Mouse (Mus musculus) layer of hippocampus, adult 2 months (tissue): ENCODE measurements around the gene Plekhg5. TPM values are rescaled to one million over a fixed set of nuclear protein-coding genes. Genes with fewer than 3 reads are reported as not detected.

ENCODE experiments used
- DNase-seq, 2 experiments: peaks; one replicate each; pipeline ENCODE4 v3.0.0; 2022; ENCODE audit warnings: low spot score in 2 of 2
- H3K27ac ChIP-seq: fragments of 200-600 bp; 2 replicates; pipeline ENCODE4 v1.8.1; 2022
- H3K4me3 ChIP-seq: fragments of 200-600 bp; 2 replicates; pipeline ENCODE4 v1.8.1; 2022; ENCODE audit warnings: mild to moderate bottlenecking
- CTCF ChIP-seq: fragments of 200-600 bp; conservative IDR thresholded peaks from 2 replicates; pipeline ENCODE4 v1.8.1; 2022; ENCODE audit warnings: antibody characterized with exemption, mild to moderate bottlenecking, moderate library complexity
- total RNA-seq, 2 experiments: library from RNA; stranded (reverse); gene quantifications; 2 replicates each; pipeline ENCODE4 v1.2.3; 2021

The Plekhg5 gene
- total RNA-seq, 2 experiments from 2014 or later, result 163 to 164 TPM

- DNase-seq, result no peak
- TF ChIP-seq CTCF, result no peak
- Histone ChIP-seq H3K27ac (no peak within 1 kb of the TSS), H3K4me3 (no peak within 1 kb of the TSS; the same call in 1 of the 2 replicates)
Measured at GRCm38 (mm10) chr4:152158585-152159284, 86.4 kb downstream of the Plekhg5 start, which contains the start of gene Hes2. Hes2 (plus strand) TSS chr4:152158867.

DNA sequence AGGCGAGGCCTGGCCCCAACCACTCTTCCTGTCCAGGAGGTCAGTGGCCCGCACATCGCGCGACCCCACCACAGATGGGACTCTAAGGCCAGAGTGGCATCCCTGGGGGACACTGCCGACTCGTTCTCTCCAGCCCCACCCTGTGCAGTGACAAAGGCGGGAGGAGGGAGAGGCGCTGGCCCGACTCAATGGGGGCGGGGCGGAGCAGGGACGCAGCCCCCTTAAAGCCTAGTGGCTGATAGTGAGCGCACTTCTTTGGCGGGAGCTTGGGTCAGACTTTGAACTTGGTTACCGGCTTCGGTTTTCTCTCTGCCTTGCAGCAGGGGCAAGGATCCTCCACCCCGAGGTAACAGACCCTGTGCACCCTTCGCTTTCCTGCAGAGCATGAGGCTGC is 87.0 kb downstream of the Plekhg5 start:
- TF ChIP-seq CTCF, result no peak
- DNase-seq, result no peak
- no peak overlapping the region; the same call in 1 of the 2 replicates for H3K4me3 ChIP-seq
- no peak overlapping the region for H3K27ac ChIP-seq

GRCm38 (mm10) chr4:152160748-152161147 is 88.5 kb downstream of the Plekhg5 start:
- H3K27ac ChIP-seq, result no peak overlapping the region
- DNase-seq, result no peak
- H3K4me3 ChIP-seq, result no peak overlapping the region
- no peak for TF ChIP-seq CTCF

DNA sequence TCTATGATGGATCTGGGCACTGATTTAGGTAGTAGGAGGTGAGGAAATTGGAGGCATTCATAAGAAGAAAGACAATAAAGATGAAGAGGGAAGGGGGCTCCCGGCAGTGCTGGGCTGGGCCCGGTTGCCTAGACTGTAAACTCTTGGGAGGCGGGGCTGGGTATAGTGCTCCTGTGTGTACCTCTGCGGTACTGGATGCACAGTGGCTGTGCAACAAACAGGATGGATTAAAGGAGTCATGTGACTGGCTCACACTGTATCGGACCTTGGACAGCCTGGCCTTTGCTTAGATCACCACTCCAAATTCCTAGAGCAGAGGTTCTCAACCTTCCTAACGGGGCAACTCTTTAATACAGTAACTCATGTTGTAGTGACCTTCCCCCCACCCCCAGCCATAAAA is 89.3 kb downstream of the Plekhg5 start:
- DNase-seq, result no peak
- Histone ChIP-seq H3K4me3 (no peak overlapping the region), H3K27ac (no peak overlapping the region)
- no peak for TF ChIP-seq CTCF

- TF ChIP-seq CTCF, result no peak
- no peak for DNase-seq
- H3K27ac ChIP-seq, result no peak overlapping the region
- no peak overlapping the region for H3K4me3 ChIP-seq
Measured at GRCm38 (mm10) chr4:152162748-152163147, 90.5 kb downstream of the Plekhg5 start.

Other genes starting within 250 kb of the Plekhg5 start
- gene Camta1, start 210.6 kb upstream of the Plekhg5 start, total RNA-seq, result 100 to 1,000 TPM; 275 to 294 TPM
- gene Dnajc11, start 138.8 kb upstream of the Plekhg5 start, total RNA-seq, result 10 to 100 TPM; 68.2 to 69.1 TPM
- 10 to 100 TPM; 26.8 to 29.7 TPM for gene Thap3, start 83.5 kb upstream of the Plekhg5 start, total RNA-seq
- gene Phf13, start 76.2 kb upstream of the Plekhg5 start, total RNA-seq, result 10 to 100 TPM; 10.5 to 10.8 TPM
- 10 to 100 TPM; 19.4 to 23.2 TPM for gene Klhl21, start 63.7 kb upstream of the Plekhg5 start, total RNA-seq
- gene Zbtb48, start 44.8 kb upstream of the Plekhg5 start, total RNA-seq, result 10 to 100 TPM; 12.7 to 16.9 TPM
- under 1 TPM; 0.69 to 0.76 TPM for gene Tas1r1, start 33.9 kb upstream of the Plekhg5 start, total RNA-seq
- 10 to 100 TPM; 19.9 to 21.0 TPM for gene Nol9, start 33.2 kb upstream of the Plekhg5 start, total RNA-seq
- gene Tnfrsf25, start 43.4 kb downstream of the Plekhg5 start, total RNA-seq, result 10 to 100 TPM; 22.7 to 48.4 TPM
- gene Espn, start 79.9 kb downstream of the Plekhg5 start, total RNA-seq, result 1 to 10 TPM; 1.2 to 1.9 TPM
- gene Hes2, start 86.4 kb downstream of the Plekhg5 start, total RNA-seq, result not detected
- gene Acot7, start 105.6 kb downstream of the Plekhg5 start, total RNA-seq, result 100 to 1,000 TPM; 306 to 335 TPM
- 1 to 10 TPM; 5.6 to 6.4 TPM for gene Gpr153, start 201.7 kb downstream of the Plekhg5 start, total RNA-seq
- gene Hes3, start 219.2 kb downstream of the Plekhg5 start, total RNA-seq, result not detected
- 10 to 100 TPM; 42.3 to 43.0 TPM for gene Icmt, start 224.7 kb downstream of the Plekhg5 start, total RNA-seq
- gene Rnf207, start 246.5 kb downstream of the Plekhg5 start, total RNA-seq, result 1 to 10 TPM; 6.5 to 7.7 TPM